Mouse (Mus musculus): ENCODE measurements at regions not wholly inside any gene's neighbourhood (a gene's known extent, or its start where the extent isn't known, plus 50 kb on each side); places are given as distances from the start of the nearest gene placed in this dataset.

DNA sequence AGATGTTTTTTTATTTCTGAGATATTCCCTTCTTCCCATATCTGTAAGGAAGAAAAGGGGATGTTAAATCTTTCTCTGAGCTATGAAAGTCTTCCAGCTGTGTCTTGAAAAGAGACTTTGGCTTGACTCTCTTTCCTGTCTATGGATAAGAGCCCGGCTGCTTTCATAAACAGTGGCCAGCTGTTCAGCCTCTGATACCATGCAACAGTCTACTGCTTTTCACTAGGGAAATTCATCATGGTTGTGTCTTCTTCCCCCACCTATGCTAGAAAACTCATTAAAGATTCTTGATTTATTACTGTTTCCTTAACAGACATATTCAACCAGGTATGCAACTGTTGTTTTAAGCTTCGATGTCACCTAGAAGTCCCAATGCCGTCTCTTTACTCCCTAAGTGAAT is 213.8 kb upstream of the Ferd3l start:
- DNase-seq (ENCODE audit: low spot score in 2 of 2) = no peak

DNA sequence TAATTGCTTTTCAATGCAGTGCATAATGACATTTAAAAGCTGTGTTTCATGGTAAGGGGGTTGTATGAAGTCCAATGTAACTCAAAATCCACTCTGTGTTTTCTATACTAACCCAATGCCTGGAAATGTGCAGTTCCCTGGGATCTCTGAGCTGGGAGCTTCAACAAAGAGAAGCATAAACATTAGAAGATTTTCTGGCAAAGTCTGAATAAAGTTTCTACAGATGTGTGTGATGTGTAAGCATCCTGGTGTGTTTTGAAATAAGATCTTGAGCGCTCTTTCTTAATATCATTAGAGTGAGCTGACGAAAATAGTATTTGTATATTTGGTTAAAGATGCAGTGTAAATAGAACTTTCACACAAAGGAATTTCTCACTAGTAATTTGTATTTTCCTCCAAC is 212.2 kb upstream of the Ferd3l start:
- DNase-seq (ENCODE audit: low spot score in 2 of 2) = no peak

DNA sequence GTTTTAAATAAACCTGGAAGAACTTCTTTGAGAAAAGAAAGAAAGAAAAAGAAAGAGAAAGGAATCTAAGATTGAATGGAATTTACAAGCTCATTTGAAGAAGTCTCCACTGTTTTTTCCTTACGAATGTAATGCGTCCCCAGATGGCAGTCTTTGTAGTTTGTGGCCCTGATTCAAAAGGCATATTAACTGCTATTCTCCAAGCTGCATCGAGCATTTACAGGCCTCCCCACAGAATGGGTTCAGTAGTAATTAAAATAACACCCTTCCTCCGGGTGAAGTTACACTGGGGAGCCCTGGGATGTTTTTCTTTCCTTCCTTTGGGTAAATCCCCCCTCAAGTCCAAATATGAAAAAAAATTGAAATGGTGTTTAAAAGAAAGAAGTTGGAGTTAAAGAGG is 211.2 kb upstream of the Ferd3l start:
- no peak for DNase-seq (ENCODE audit: low spot score in 2 of 2)

DNA sequence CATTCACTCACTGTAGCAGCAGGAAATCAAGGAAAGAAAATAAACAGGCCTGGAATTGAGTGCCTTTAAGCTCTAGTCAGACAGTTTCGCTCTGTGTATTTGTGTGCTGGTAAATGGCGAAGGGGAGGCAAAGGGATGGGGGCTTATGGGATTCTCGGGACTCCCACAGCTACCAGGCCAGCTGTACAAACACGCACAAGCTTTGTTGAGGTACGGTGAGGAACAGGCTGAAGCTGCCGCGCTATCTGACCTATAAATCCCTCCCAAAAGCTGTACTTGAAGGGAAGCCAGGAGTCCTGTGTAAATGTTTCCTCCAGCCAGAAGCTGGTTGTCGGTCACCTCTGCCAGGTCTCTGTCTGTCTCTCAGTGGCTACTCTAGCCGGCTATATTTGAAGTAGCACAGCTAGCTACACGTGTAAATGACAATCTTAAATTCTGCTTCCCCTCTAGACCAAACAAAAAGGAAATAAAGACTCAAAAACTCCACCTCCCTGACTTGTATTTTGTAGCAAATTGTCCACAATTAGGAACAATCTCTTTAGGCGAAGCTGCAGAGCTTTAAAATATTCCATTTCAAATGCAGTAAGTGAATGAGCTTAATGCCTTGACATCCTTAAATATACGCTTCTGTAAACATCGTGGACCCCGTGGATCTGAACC is 210.5 kb upstream of the Ferd3l start:
- no peak for DNase-seq (ENCODE audit: low spot score in 2 of 2)

DNA sequence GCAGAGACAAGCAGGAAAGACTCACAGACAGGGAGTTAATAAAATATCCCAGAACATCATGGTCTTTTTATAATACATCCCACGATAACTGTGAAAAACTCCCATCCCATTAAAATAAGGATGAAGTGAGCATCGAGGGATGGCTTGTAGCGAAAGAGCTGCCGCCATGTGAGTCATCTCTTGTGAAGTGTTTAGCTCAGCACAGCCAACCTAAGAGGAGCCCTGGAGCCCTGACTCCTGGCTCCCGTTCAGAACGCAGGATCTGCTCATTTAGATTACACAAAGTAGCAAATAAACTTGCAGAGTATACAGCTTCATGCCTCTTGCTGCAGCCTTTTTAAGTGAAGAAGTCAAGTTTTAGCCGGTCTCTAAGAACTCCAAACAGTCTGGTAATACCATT is 209.2 kb upstream of the Ferd3l start:
- peak in 1 of 2 experiments; percentile 45 for DNase-seq (ENCODE audit: low spot score in 2 of 2)

DNA sequence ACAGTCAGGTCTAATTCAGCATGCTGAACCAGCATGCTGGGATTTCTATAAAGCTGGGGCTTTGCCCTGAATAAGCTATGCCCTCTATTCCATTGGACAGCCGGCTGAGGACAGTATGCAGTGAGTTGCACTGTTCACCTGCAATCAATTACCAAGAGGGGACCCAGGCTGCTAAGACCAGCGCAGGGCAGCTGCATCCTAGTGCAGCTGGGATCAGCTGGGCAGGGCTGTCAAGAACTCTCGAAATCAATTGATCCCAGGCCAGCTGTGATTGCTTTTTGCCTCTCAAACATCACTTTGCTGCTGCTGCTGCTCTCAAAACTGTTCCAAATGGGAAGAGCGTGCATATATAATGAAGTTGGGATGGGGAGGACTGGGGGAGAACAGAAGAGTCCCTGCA is 196.3 kb upstream of the Ferd3l start:
- no peak for DNase-seq (ENCODE audit: low spot score in 2 of 2)

DNA sequence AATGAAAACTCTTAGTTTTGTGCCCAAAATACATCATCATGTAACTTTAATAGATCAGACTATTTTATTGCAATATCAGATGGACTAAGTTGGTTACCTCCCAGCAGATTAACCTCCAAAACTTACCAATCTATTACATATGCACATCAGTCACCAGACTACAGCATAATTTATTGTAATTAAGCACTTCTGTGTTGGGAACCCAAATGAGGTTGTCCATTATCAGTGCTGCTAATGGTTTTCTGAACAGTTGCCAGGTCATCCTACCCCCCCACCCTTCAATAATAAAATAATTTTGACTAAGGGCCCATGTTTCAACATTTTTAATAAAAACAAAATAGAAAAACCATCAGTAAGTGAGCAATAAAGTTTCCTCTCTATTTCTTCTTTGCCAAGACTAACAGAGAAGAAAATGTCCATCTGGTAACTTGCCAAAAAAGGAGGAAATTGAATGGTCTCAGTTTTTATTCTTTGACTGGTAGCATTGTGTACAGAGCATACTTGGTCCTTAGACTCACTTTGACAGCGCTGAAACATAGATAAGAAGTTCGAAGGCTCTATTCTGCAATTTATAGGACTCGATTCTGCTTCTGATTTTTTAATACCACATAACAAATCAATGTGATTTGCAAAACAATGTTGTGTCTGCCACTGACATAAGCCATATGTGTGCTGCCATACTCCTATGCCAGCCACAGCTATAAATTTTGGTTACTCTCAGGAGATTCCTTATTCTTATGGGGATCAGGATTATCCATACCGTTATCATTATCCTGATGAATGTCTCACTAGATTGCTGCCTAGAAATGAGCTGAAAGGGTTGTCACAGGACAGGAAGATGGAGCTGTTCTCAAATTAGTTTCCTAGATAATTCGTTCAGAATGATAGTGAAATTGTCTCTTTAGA is 152.4 kb upstream of the Ferd3l start:
- DNase-seq (ENCODE audit: low spot score in 2 of 2) = no peak

DNA sequence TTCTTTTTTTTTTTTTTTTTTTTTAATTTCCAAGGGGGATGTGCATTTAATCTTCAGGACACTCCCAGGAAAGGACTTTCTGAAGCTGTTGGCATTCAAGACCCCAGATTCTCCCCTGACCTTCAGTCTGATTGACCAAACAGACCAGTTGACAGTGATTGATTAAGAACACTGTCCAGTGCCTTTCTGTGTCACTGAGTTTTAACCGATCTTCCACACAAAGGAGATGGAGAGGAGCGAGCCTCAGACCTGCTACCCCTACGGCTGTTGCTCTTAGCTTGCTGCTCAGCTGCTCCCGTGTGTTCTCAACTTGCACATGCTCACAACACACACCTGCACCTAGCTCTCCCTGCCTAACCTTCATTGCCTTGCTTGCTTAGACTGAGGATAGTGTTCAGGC is 149.7 kb upstream of the Ferd3l start:
- DNase-seq (ENCODE audit: low spot score in 2 of 2) = no peak

DNA sequence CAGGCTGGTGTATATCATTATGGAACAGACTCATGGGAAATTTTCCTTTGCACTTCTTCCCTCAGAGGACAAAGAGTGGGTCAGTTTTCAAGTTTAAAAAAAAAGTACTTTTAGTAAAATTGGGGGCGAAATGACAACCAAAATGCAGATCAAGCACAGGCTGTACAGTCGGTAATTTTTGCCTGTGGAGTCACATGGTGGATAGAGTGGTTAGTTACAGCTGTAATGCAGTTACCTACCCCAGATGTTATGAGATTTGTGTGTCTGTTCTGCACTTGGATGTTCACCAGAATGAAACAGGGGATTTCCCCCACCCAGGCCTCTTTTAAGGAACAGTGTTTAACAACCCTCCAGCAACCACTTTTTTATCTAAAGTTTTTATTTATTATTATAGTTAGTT is 148.3 kb upstream of the Ferd3l start:
- no peak for DNase-seq (ENCODE audit: low spot score in 2 of 2)

DNA sequence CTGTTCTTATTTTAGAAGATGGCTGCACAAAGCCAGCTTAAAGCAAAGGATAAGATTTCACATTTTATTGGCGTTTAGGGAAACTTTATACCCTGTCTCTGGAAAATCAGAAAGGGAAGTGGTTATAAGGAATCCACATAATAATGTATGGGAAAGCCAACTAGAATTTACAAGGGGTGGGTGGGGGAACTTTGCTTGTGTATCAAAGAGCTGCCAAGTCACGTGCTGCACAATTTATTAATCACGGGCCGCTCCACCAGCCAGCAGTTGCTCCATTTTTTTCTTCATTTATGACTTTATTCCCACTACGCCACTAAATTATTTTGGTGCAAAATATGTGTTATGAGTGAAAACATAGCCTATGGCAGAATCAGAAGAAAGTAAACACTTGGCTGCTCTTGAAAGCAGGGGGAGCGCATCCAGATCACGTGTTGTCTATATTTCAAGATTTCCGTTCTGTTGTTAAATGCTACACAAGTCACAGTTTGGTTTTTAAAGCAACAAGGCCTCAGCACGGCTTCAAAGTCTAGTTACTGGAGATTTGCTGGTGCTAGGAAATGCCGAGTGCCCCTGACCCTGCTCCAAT is 123.9 kb upstream of the Ferd3l start:
- DNase-seq (ENCODE audit: low spot score in 2 of 2) = no peak

DNA sequence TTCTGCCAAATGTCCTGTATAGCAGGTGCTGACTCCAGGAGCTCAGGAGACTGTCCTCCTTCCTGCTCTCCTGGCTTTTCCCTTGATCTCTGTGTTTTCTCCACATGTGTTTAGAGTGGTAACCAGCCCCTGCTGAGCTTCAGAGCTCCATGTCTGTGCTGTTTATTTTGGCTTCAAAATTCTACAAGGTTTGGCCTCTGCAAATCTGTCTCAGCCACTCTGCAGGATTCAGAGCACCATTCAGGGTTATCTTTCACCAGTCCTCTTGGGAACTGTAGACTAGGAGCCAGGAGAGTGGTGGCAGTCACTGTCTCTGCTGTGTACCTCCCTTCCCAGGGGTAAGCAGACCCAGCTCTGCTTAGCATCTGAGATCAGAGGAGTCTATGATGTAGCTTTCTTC is 102.7 kb upstream of the Ferd3l start:
- DNase-seq (ENCODE audit: low spot score in 2 of 2) = no peak

DNA sequence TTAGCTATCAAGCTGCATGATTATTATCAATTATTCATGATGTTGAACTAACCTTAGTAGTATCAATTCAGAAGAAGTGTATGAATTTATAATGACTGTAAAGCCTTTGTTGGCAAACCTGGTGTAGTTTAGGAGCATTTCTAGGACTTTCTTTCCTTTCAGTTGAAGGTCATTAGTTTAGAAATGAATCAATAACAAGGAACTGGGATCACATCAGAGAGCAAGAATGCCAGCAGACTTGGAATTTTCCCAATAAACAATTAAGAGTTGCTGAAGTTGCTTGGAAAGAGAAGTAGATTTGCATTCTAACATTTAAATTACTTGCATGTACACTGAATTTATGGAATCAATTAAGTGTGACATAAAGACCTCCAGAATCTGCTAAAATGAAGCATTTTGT is 79.1 kb upstream of the Ferd3l start:
- DNase-seq (ENCODE audit: low spot score in 2 of 2) = no peak

DNA sequence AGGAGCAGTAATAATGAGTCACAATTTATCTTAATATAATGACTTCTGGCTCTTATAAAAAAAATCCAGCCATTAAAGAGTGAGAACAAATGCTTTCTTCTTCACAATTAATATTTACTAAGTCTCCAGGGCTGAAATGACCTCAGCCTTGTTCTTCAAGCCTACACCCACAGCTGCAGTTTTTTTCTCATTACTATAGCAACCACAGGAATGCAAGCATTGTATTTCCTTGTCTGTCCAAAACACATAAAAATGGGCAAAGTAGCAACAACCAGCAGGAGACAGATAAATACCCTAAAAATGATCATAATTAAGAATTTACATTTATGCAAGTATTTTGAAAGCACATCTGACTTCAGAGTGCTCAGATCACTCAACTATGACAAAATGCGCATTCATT is 76.5 kb upstream of the Ferd3l start:
- DNase-seq (ENCODE audit: low spot score in 2 of 2) = no peak
